Mouse (Mus musculus): ENCODE measurements at regions not wholly inside any gene's neighbourhood (a gene's known extent, or its start where the extent isn't known, plus 50 kb on each side); places are given as distances from the start of the nearest gene placed in this dataset.

GRCm38 (mm10) chr2:9184243-9184642 lies 696.8 kb upstream of the 4930412O13Rik start:
- DNase-seq (ENCODE audit: low spot score in 2 of 2): no peak

DNA sequence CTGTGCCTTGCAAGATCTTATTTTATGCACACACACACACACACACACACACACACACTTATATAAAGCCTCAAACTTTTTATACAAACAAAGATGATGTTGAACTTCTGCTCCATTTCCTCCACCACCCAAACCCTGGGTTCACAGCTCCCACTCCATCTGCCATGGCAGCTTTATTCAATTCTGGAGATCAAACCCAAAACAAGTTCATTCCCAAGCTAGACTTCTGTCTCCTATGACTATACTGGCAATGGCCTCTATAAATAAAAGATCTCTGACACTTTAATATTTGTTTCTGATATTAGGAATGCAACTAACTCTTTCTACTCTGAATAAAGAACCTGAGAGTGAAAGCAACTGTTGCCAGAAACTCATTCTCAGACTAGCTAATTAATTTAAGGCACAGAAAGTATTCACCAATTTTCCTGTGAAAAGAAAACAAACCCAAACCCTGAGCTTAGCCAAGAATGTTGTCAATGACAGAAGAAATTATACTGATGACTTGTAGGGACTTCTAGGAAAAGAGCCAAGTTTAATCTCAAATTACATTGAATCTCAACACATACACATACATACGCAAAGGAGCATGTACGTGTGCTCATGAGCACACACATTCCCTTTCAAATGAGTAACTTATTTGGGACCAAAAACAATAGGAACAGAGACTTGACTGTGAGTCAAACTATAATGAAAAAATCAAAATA lies 695.1 kb upstream of the 4930412O13Rik start:
- DNase-seq (ENCODE audit: low spot score in 2 of 2): no peak

- no peak for DNase-seq (ENCODE audit: low spot score in 2 of 2)
Observed at GRCm38 (mm10) chr2:9193195-9193594, 687.9 kb upstream of the 4930412O13Rik start.

GRCm38 (mm10) chr2:9197025-9197424 lies 684.0 kb upstream of the 4930412O13Rik start:
- no peak for DNase-seq (ENCODE audit: low spot score in 2 of 2)

- DNase-seq (ENCODE audit: low spot score in 2 of 2): no peak
Observed at GRCm38 (mm10) chr2:9207963-9208362, 673.1 kb upstream of the 4930412O13Rik start.
